Mouse (Mus musculus) gastrocnemius, postnatal 14 days (tissue): Measurements from ENCODE around the gene Adrb1. TPM values are rescaled to one million over a fixed set of nuclear protein-coding genes. Genes with fewer than 3 reads are reported as not detected.

Source experiments
- DNase-seq: peaks from one replicate; pipeline ENCODE4 v3.0.0; 2021; ENCODE audit warnings: mixed read lengths
- intact Hi-C: fragments of 180-260 bp; cut with DNase I; formaldehyde crosslinking; loops from one replicate; pipeline ENCODE4 v1.15.1; 2025; ENCODE audit warnings: low total_unique reads
- total RNA-seq, 2 experiments: library from RNA; stranded (reverse); gene quantifications; 2 replicates each; pipeline ENCODE4 v1.2.3; 2021

Gene Adrb1
- total RNA-seq, 2 experiments from 2014 or later: 0.27 to 0.53 TPM

GRCm38 (mm10) chr19:56701404-56702033, 20.5 kb upstream of the Adrb1 start:
- DNase-seq: no peak
- intact Hi-C loops: no loop called here

GRCm38 (mm10) chr19:56702039-56702438, 20.0 kb upstream of the Adrb1 start:
- intact Hi-C loops: no loop called here
- no peak for DNase-seq

GRCm38 (mm10) chr19:56703238-56704097, 18.5 kb upstream of the Adrb1 start:
- no peak for DNase-seq
- intact Hi-C loops: no loop called here

GRCm38 (mm10) chr19:56705026-56705675, 16.8 kb upstream of the Adrb1 start:
- no peak for DNase-seq
- intact Hi-C loops: no loop called here

- DNase-seq: no peak
Measured at GRCm38 (mm10) chr19:56708794-56709193, 13.2 kb upstream of the Adrb1 start.

GRCm38 (mm10) chr19:56710131-56710905, 11.7 kb upstream of the Adrb1 start:
- intact Hi-C loops: no loop called here
- DNase-seq: no peak

More at GRCm38 (mm10) chr19:56708794-56709193, 13.2 kb upstream of the Adrb1 start:
- intact Hi-C loops: no loop called here

GRCm38 (mm10) chr19:56713613-56714012, 8.4 kb upstream of the Adrb1 start:
- intact Hi-C loops: no loop called here

GRCm38 (mm10) chr19:56714661-56715170, 7.3 kb upstream of the Adrb1 start:
- no peak for DNase-seq
- intact Hi-C loops: no loop called here

More at GRCm38 (mm10) chr19:56713613-56714012, 8.4 kb upstream of the Adrb1 start:
- no peak for DNase-seq

GRCm38 (mm10) chr19:56718046-56718445, 4.0 kb upstream of the Adrb1 start:
- intact Hi-C loops: no loop called here
- no peak for DNase-seq

GRCm38 (mm10) chr19:56720882-56721281, 1.1 kb upstream of the Adrb1 start:
- no peak for DNase-seq
- intact Hi-C loops: no loop called here

- intact Hi-C loops: no loop called here
- DNase-seq: no peak
Measured at GRCm38 (mm10) chr19:56722291-56722707, 300 bp downstream of the Adrb1 start.

GRCm38 (mm10) chr19:56722711-56723330, 822 bp downstream of the Adrb1 start:
- intact Hi-C loops: no loop called here
- no peak for DNase-seq

- DNase-seq: peak; percentile 79
- intact Hi-C loops: no loop called here
Measured at GRCm38 (mm10) chr19:56723331-56724125, 1.5 kb downstream of the Adrb1 start.

GRCm38 (mm10) chr19:56724126-56724597, 2.2 kb downstream of the Adrb1 start:
- intact Hi-C loops: no loop called here
- no peak for DNase-seq

- DNase-seq: no peak
- intact Hi-C loops: no loop called here
Measured at GRCm38 (mm10) chr19:56727170-56727877, 5.3 kb downstream of the Adrb1 start.

GRCm38 (mm10) chr19:56734033-56734572, 12.1 kb downstream of the Adrb1 start:
- no peak for DNase-seq
- intact Hi-C loops: no loop called here

- intact Hi-C loops: no loop called here
- no peak for DNase-seq
Measured at GRCm38 (mm10) chr19:56735747-56736146, 13.7 kb downstream of the Adrb1 start.
